Mouse (Mus musculus) embryonic fibroblast, embryonic 13.5 days (primary cell): ENCODE results near the gene Cdk12.

Experiments used
- CTCF ChIP-seq: IDR thresholded peaks from 2 replicates; pipeline ENCODE4 v1.5.1; 2011; ENCODE audit warnings: mild to moderate bottlenecking, control low read depth, low read length, moderate library complexity, borderline replicate concordance; ENCODE audit not compliant: insufficient read depth
- POLR2A ChIP-seq: IDR thresholded peaks from 2 replicates; pipeline ENCODE4 v1.6.1; 2011; ENCODE audit warnings: low read depth, mild to moderate bottlenecking, control low read depth, low read length, moderate library complexity

DNA sequence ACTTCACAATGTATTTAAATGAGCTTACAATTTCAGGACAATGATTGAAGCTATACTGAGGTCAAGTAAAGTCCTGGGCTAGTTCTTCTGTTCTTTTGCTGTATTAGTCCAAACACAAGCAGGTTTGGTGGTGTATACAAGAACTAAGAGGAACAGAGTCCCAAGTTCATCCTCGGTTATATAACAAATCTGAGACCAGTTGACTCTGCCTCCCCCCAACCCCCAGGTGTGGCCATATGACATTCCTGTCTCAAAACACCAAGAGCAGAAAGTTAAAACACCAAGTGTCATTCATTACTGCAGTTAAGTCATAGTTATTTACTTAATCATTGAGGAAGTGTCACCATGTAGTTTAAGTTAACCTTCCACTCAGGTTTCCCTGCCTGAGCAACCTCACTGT is 34.5 kb upstream of the Cdk12 start:
- no peak for TF ChIP-seq CTCF
- TF ChIP-seq POLR2A = no peak
